ENCODE assay signal across 8 mouse cellular contexts in genomic region chr2:120084593-120085361, GRCm38 (mm10). TPM values are rescaled to one million over a fixed set of nuclear protein-coding genes. Genes with fewer than 3 reads are reported as not detected.
DNase-seq lines count a peak whose midpoint lies in the region; ATAC-seq and TF ChIP-seq lines count a peak whose summit lies in the region.

No protein-coding gene starts in this region.

- peak; percentile 40 for TF ChIP-seq CTCF in cerebellum, adult 2 months (IDR thresholded peaks at IDR 0.05; ENCODE audit: borderline replicate concordance, insufficient read depth, low read depth, low read length)
- TF ChIP-seq CTCF in intestine, postnatal 0 days (IDR thresholded peaks at IDR 0.05; ENCODE audit: low read depth) = peak; percentile 80

- peak overlapping the region; percentile 24; the same call in 1 of the 2 replicates for H3K4me2 ChIP-seq in intestine, postnatal 0 days (replicated peaks; ENCODE audit: low read depth)
- H3K4me2 ChIP-seq in hindbrain, embryonic 12.5 days (replicated peaks) = no peak overlapping the region

- TF ChIP-seq POLR2A in cerebellum, adult 2 months (IDR thresholded peaks at IDR 0.05; ENCODE audit: borderline replicate concordance, insufficient read depth, low read length) = no peak

- no peaks in the 10 kb centered on the region for H3K27me3 ChIP-seq in cerebellum, adult 2 months (ENCODE audit: control insufficient read depth, insufficient read depth, low read length)
- H3K27me3 ChIP-seq in intestine, postnatal 0 days (replicated peaks; ENCODE audit: control insufficient read depth, insufficient read depth, low read length) = no peaks in the 10 kb centered on the region
- H3K27me3 ChIP-seq in hindbrain, embryonic 12.5 days = 0 out of 2 replicates have a peak, but pooled peaks cover under 1% of the 10 kb centered on the region

- no peak overlapping the region for H3K9ac ChIP-seq in intestine, postnatal 0 days (ENCODE audit: low read depth, low read length)
- no peak overlapping the region for H3K9ac ChIP-seq in hindbrain, embryonic 12.5 days

- H3K4me1 ChIP-seq in cerebellum, adult 2 months (ENCODE audit: control insufficient read depth, insufficient read depth, low read length) = no peaks in the 10 kb centered on the region
- H3K4me1 ChIP-seq in intestine, postnatal 0 days (replicated peaks; ENCODE audit: control insufficient read depth, insufficient read depth, low read length) = peaks cover 5% of the 10 kb centered on the region; the same call in 1 of the 2 replicates
- no peaks in the 10 kb centered on the region for H3K4me1 ChIP-seq in hindbrain, embryonic 12.5 days

- peaks cover 9% of the 10 kb centered on the region; the same call in 1 of the 2 replicates for H3K36me3 ChIP-seq in intestine, postnatal 0 days (ENCODE audit: control insufficient read depth, insufficient read depth)
- no peaks in the 10 kb centered on the region for H3K36me3 ChIP-seq in hindbrain, embryonic 12.5 days

- ATAC-seq in intestine, postnatal 0 days = peak; percentile 90
- peak; percentile 24; the same call in 1 of the 2 replicates for ATAC-seq in monocyte, adult 5-6 weeks (replicated peaks; ENCODE audit: insufficient number of reproducible peaks, low FRiP score, low TSS enrichment, poor library complexity, severe bottlenecking)
- no peak for ATAC-seq in hindbrain, embryonic 12.5 days (ENCODE audit: low FRiP score)

- H3K9me3 ChIP-seq in intestine, postnatal 0 days (ENCODE audit: control insufficient read depth) = no peaks in the 10 kb centered on the region
- H3K9me3 ChIP-seq in hindbrain, embryonic 12.5 days (replicated peaks) = no peaks in the 10 kb centered on the region

- H3K4me3 ChIP-seq in cerebellum, adult 2 months (replicated peaks; ENCODE audit: insufficient read depth, low read depth, low read length) = no peak overlapping the region
- no peak overlapping the region for H3K4me3 ChIP-seq in intestine, postnatal 0 days (ENCODE audit: low read depth, low read length)
- H3K4me3 ChIP-seq in hindbrain, embryonic 12.5 days = no peak overlapping the region

- 74% methylated on average over 14 of the region's 14 CpGs for WGBS in cerebellum, adult 2 months
- 33% methylated on average over 14 of the region's 14 CpGs for WGBS in intestine, postnatal 0 days
- WGBS in hindbrain, embryonic 12.5 days = 81% methylated on average over 14 of the region's 14 CpGs

- no peak for DNase-seq in cerebellum, adult 2 months
- DNase-seq in cerebellum, postnatal 14 days = no peak
- DNase-seq in urinary bladder, adult 18-20 months (ENCODE audit: low spot score in 2 of 2) = peak; percentile 53 to 58
- DNase-seq in urinary bladder, postnatal 10 days (ENCODE audit: low spot score) = no peak
- DNase-seq in frontal cortex, postnatal 25 days (ENCODE audit: low spot score in 2 of 2) = no peak

- no peak overlapping the region for H3K27ac ChIP-seq in cerebellum, adult 2 months (ENCODE audit: insufficient read depth, low read length)
- H3K27ac ChIP-seq in intestine, postnatal 0 days (ENCODE audit: low read depth, low read length) = peak overlapping the region; percentile 24
- no peak overlapping the region for H3K27ac ChIP-seq in hindbrain, embryonic 12.5 days

RNA-seq across cellular contexts. Expression of gene Pla2g4b, which starts 51.6 kb away (rescaled TPM):
- 12.9 and 16.9 TPM in 2 replicates for polyA plus RNA-seq in cerebellum, adult 2 months (2012; rRNA removed)
- polyA plus RNA-seq in intestine, postnatal 0 days (2015; fragmentation: Nextera tagmentation; extraction: Ambion mirVana) = 0.81 and 0.99 TPM in 2 replicates
- total RNA-seq in monocyte, adult 5-6 weeks (2017) = 1.5 to 4.7 TPM (median 2.4 TPM) in 3 replicates
- 5.0 and 6.3 TPM in 2 replicates for polyA plus RNA-seq in hindbrain, embryonic 12.5 days (2016; fragmentation: Nextera tagmentation; extraction: Ambion mirVana)

RNA-seq across cellular contexts. Expression of gene Gm28042, which starts 57.5 kb away (rescaled TPM):
- polyA plus RNA-seq in cerebellum, adult 2 months (2012; rRNA removed) = 9.0 and 10.8 TPM in 2 replicates
- polyA plus RNA-seq in intestine, postnatal 0 days (2015; fragmentation: Nextera tagmentation; extraction: Ambion mirVana) = 1.3 TPM in 2 replicates
- 0.57 to 1.3 TPM in 2 of 3 replicates, not detected in the other for total RNA-seq in monocyte, adult 5-6 weeks (2017)
- 5.5 and 6.1 TPM in 2 replicates for polyA plus RNA-seq in hindbrain, embryonic 12.5 days (2016; fragmentation: Nextera tagmentation; extraction: Ambion mirVana)

RNA-seq across cellular contexts. Expression of gene Jmjd7, which starts 57.5 kb away (rescaled TPM):
- polyA plus RNA-seq in cerebellum, adult 2 months (2012; rRNA removed) = 11.2 and 11.9 TPM in 2 replicates
- polyA plus RNA-seq in intestine, postnatal 0 days (2015; fragmentation: Nextera tagmentation; extraction: Ambion mirVana) = 8.9 and 9.1 TPM in 2 replicates
- total RNA-seq in monocyte, adult 5-6 weeks (2017) = 3.5 to 6.9 TPM (median 6.0 TPM) in 3 replicates
- polyA plus RNA-seq in hindbrain, embryonic 12.5 days (2016; fragmentation: Nextera tagmentation; extraction: Ambion mirVana) = 22.2 and 22.4 TPM in 2 replicates

Comparison
In these comparisons a context has a peak if more than half of its experiments do, and no peak if none do; other contexts are left out.
1. DNase-seq: peak in urinary bladder, adult 18-20 months (2 of 2); none in cerebellum, adult 2 months (0 of 2), cerebellum, postnatal 14 days (0 of 2), urinary bladder, postnatal 10 days (single experiment) and frontal cortex, postnatal 25 days (0 of 2).